Mouse (Mus musculus) left cerebral cortex, postnatal 25 days (tissue): ENCODE data around the gene Smc5. TPM values are rescaled to one million over a fixed set of nuclear protein-coding genes. Genes with fewer than 3 reads are reported as not detected.

Source experiments
- DNase-seq, 2 experiments: peaks; one replicate each; pipeline ENCODE4 v3.0.0; 2022; ENCODE audit warnings: low spot score in 2 of 2, mixed read lengths in 1 of 2
- intact Hi-C: fragments of 180-260 bp; cut with DNase I; formaldehyde crosslinking; loops from one replicate; pipeline ENCODE4 v1.15.1; 2025
- total RNA-seq, 2 experiments: library from RNA; stranded (reverse); gene quantifications; 2 replicates each; pipeline ENCODE4 v1.2.3; 2021

Gene Smc5
- total RNA-seq, 2 experiments from 2014 or later: 32.2 to 34.4 TPM

- intact Hi-C loops: no loop called here
- no peak for DNase-seq
These were observed 80.6 kb downstream of the Smc5 start for GRCm38 (mm10) chr19:23193076-23193475.

DNA sequence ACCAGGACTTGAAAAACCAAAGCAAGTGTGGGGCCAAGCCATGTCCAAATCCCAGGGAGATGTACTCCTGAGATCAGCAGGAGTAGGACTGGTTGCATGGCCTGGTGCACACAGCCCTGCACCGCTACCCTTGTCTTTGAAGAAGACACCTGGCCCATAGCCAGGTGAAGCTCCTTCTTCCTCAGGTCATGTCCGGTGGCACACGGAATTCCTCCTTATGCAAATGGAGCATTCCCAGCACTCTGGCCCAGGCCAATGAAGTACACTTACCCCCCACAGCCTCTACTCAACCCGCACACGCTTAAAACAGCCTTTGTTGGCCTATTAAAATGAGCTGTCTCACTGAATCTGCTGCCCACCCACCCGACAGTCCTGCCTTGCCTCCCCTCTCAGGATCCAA lies 82.2 kb downstream of the Smc5 start:
- DNase-seq: no peak
- intact Hi-C loops: no loop called here

- no peak for DNase-seq
- intact Hi-C loops: no loop called here
These were observed 84.0 kb downstream of the Smc5 start for GRCm38 (mm10) chr19:23189744-23190143.

DNA sequence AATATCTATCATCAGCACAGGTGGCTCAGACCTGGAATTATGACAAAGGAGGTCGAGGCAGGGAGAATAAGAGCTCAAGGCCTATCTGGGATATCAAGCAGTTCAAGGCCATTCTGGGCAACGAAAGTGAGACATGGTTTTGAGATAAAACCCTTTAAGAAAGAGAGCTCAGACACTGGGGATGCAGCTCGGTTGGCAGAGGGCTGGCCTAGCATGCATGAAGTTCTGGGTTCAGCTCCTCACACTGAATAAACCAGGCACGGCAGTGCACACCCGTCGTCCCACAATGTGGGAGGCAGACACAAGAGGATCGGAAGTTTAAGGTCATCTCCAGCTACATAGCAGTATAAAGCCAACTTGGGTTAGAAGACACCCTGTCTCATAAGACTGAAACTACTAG lies 84.7 kb downstream of the Smc5 start:
- no peak for DNase-seq
- intact Hi-C loops: no loop called here

DNA sequence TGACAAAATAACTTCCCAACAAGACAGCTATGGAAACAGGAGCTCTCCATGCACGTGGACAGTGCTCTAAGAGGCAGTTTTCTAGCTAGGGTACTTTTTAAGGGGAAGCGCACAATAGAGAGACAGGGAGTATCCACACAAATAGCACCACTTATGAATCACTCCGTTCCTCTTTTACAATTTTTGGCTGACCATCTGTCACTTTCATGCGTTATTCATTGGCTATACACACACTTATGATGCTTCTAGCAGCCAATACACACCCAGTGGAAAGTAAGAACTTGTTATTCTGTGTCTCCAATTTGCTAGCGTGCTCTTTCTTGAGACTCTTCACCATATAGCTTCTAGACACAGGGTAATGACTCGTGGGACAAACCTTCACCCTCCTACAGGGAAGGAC lies 86.0 kb downstream of the Smc5 start:
- peak in 1 of 2 experiments; percentile 89 for DNase-seq
- intact Hi-C loops: no loop called here

DNA sequence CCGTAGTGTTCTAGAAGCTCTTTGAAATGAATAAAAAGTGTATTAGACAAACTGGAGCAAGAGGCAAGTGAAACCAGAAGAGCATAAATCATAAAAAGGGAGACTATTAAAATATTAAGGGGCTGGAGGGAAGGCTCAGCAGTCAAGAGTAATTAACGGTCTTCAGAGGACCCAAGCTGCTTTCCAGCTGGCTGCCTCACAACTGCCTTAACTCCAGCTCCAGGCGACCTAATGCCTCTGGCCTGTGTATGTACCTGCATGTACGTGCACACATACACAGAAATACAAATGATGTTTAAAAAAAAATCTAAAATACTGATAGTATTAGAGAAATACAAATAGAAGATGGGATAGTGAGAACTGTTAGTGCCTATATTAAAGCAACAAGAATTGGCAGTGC lies 89.6 kb downstream of the Smc5 start:
- DNase-seq: no peak
- intact Hi-C loops: no loop called here

- DNase-seq: no peak
- intact Hi-C loops: no loop called here
These were observed 90.2 kb downstream of the Smc5 start for GRCm38 (mm10) chr19:23183493-23183892.

- peak in 1 of 2 experiments; percentile 63 for DNase-seq
- intact Hi-C loops: no loop called here
These were observed 95.2 kb downstream of the Smc5 start for GRCm38 (mm10) chr19:23178533-23178932.

- no peak for DNase-seq
- intact Hi-C loops: no loop called here
These were observed 98.2 kb downstream of the Smc5 start for GRCm38 (mm10) chr19:23175511-23175910.

GRCm38 (mm10) chr19:23175090-23175489 lies 98.6 kb downstream of the Smc5 start:
- no peak for DNase-seq
- intact Hi-C loops: no loop called here

DNA sequence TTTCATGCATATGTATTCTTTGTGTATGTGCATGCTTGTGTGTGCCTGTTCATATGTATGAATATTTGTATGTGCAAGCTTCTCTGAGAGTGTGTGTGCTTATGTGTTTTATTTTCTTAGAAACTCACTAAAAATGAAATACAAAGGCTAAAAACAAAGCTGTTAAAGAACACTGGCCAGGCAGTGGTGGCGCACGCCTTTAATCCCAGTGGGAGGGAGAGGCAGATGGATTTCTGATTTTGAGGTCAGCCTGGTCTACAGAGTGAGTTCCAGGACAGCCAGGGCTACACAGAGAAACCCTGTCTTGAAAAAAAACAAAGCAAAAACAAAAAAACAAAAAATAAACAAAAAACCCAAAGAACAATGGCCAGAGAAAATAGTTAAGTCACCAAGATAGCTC lies 102.6 kb downstream of the Smc5 start:
- no peak for DNase-seq
- intact Hi-C loops: no loop called here

DNA sequence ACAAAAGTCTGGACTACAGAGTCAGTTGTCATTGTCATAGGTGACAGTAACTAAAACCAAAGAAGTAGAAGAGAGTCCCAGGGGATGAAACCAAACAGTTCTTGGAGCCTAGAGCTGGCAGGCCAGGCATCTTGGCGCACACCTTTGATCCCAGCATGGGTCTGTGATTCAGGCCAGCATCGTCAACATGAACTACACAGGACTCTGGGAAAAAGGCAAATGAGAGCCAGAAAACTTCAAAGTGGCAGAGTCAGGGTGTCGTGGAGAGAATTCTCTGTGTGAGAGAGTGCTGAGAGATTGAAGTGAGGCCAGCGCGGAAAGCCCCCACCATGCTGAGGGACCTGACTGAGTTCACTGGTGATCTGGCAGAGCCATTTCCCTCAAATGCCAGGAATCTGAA lies 103.2 kb downstream of the Smc5 start:
- intact Hi-C loops: no loop called here
- DNase-seq: no peak

DNA sequence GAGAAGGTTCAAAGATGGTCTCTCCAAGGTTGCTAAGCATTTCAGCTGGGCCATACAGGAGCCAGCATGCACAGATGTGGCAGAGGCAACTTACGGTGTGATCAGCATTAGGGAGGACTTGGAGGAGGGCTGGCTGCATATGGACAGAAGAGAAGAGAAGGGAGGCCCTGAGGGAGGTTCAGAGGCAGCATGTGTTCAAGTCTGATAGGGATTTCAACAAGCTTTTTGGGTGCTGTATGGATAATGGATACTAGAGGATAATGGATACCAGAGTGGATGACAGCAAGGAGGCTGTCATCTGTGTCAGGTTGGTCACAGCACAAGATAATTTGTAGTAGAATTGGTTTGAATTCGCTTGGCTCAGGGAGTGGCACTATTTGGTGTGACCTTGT lies 104.0 kb downstream of the Smc5 start:
- intact Hi-C loops: no loop called here

GRCm38 (mm10) chr19:23168899-23169658 lies 104.6 kb downstream of the Smc5 start:
- DNase-seq: no peak
- intact Hi-C loops: no loop called here

More for the DNA sequence above, 104.0 kb downstream of the Smc5 start:
- DNase-seq: no peak

DNA sequence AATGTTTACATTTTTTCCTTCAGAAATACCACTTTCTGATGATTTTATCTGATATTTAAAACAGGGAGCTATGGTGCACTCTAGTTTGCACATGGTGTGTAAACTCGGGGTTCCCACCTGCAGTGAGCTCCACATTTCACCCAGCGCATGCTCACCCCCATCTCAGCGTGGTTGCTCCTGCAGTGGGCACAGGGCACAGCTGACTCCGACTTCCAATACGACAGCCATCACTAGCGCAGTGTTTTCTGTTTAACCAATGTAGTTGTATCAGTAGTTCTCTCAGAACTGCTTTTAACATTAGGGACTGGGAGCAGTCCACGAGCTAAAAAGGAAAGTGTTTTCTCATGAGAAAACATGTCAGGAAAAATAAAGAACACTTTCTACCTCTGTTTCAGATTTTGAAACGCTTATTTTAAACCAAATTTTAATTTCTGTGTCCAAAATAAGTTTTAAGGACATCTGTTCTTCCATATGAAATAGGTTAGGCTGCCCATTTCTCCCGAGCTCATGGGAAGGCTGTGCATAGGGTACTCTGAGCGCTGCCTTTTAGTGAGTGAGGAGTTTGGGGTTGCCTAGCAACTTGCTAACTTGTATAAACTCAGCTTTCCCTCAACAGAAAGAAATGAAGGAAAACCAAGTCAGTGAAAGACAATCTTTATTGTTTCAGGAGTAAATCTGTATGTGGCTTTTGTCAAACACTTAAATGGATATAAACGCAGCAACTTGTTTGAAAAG lies 107.0 kb downstream of the Smc5 start:
- intact Hi-C loops: no loop called here
- DNase-seq: peak in 1 of 2 experiments; percentile 77

DNA sequence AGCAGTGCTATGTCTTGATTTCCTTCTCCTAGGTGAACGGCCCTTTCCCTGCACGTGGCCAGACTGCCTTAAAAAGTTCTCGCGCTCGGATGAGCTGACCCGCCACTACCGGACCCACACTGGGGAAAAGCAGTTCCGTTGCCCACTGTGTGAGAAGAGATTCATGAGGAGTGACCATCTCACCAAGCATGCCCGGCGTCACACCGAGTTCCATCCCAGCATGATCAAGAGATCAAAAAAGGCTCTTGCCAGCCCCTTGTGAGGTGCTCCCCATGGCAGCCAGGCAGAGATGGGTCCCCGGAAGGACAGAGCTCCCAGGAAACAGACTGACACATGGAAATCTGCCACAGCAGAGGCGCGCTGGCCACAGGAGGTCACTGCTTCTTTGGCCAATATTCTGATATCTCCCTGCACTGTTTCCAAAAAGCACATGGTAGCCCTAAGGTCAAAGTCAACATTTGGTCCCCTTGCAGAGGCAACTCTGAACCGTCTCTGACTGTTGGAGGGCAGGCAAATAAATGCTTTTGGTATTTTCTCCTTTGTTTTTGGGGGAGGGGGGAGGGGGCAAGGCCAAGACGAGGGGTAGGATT lies 109.0 kb downstream of the Smc5 start:
- intact Hi-C loops: no loop called here
- DNase-seq: no peak

DNA sequence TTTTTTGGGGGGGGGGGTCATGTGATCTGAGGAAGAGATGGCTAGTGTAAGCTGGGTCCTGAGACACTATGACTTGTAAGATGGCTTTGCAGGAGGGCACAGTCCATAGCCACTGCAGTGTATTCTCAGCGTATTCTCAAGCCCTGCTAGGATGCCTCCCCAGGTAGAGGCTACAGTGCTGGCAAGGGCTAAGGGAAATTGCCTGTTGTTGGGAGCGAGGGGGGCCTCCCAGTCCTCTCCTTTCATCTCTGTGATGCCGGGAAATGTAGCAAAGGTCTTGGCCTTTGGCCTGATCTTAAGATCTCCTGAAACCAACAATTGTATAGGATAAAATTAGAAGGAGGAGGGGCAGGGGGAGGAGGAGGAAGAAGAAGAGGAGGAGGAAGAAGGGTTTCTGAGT lies 110.3 kb downstream of the Smc5 start:
- intact Hi-C loops: loop anchor here (2.0 kb wide), 1 partner anchor 17 kb away; no protein-coding TSS in a partner anchor
- no peak for DNase-seq

DNA sequence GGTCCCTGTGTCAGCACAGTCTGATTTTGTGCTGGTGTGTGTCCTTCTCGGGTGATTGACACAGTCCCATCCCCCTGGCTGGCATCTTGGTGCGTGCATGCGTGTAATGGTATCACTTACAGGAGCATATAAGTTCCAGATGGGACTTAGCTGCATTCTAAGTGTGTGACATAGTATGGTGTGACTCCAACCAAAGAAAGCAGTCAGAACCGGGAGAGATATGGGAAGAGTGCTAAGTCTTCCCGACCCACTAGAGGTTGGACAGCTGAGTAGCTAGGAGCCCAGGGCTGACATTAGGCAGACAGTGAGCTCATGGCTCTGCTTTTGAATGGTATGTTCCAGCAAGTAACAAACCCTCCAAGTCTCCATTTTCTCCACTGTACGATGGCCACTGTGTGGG lies 110.8 kb downstream of the Smc5 start:
- DNase-seq: no peak
- intact Hi-C loops: loop anchor here (2.0 kb wide), 1 partner anchor 16 kb away; no protein-coding TSS in a partner anchor

- DNase-seq: peak in 1 of 2 experiments; percentile 86
- intact Hi-C loops: loop anchor here (2.0 kb wide), 1 partner anchor 16 kb away; no protein-coding TSS in a partner anchor
These were observed 111.3 kb downstream of the Smc5 start for GRCm38 (mm10) chr19:23162387-23162809.

GRCm38 (mm10) chr19:23159780-23160395 lies 113.8 kb downstream of the Smc5 start:
- intact Hi-C loops: no loop called here
- no peak for DNase-seq
